Mouse (Mus musculus) testis, adult 2 months (tissue): ENCODE results near the gene Gm3194.
"Not testable (repeated sequence)": the region's sequence is repeated elsewhere in the genome, so short reads cannot be mapped to it uniquely, and the experiment has no call there.

Source experiments
- CTCF ChIP-seq: fragments of 200-500 bp; IDR thresholded peaks from 2 replicates; pipeline ENCODE4 v1.5.1; 2012; ENCODE audit warnings: low read depth, mild to moderate bottlenecking, inconsistent platforms, low read length, moderate library complexity; ENCODE audit not compliant: control insufficient read depth, insufficient read depth, insufficient replicate concordance
- POLR2A ChIP-seq: fragments of 200-500 bp; IDR thresholded peaks from 2 replicates; pipeline ENCODE4 v1.6.1; 2012; ENCODE audit warnings: low read depth, mild to moderate bottlenecking, inconsistent platforms, low read length, moderate library complexity; ENCODE audit not compliant: control insufficient read depth

GRCm38 (mm10) chr14:5483907-5484306, 28.6 kb upstream of the Gm3194 start, which contains the start of gene Gm3187:
- not testable (repeated sequence) for TF ChIP-seq CTCF, POLR2A
